Mouse (Mus musculus) liver, embryonic 14.5 days (tissue): Measurements from ENCODE around the gene Zfp2. TPM values are rescaled to one million over a fixed set of nuclear protein-coding genes. Genes with fewer than 3 reads are reported as not detected.

Experiments
- ATAC-seq: fragments of 200-750 bp; cut with Nextera tagmentation; 2 replicates; pipeline ENCODE4 v1.8.0; 2017; ENCODE audit warnings: moderate number of reproducible peaks, mild to moderate bottlenecking, moderate library complexity; ENCODE audit not compliant: insufficient read depth
- DNase-seq, 3 experiments: peaks; one replicate each; pipeline ENCODE4 v3.0.0-alpha.2; 2012 to 2013; ENCODE audit warnings: low read depth in 3 of 3, low spot score in 3 of 3
- H3K27ac ChIP-seq: fragments of 300-500 bp; sonication (generic); 2 replicates; pipeline ENCODE4 v1.5.1; 2014; ENCODE audit warnings: moderate library complexity, mild to moderate bottlenecking, control low read depth, inconsistent platforms
- H3K27me3 ChIP-seq: fragments of 300-500 bp; sonication (generic); 2 replicates; pipeline ENCODE4 v1.6.1; 2014; ENCODE audit warnings: mild to moderate bottlenecking, low read length, moderate library complexity; ENCODE audit not compliant: control insufficient read depth, insufficient read depth
- H3K36me3 ChIP-seq: fragments of 300-500 bp; sonication (generic); replicated peaks from 2 replicates; pipeline ENCODE4 v1.6.1; 2014; ENCODE audit warnings: low read depth; ENCODE audit not compliant: control insufficient read depth, insufficient read depth
- H3K4me1 ChIP-seq, 2 experiments: fragments of 200-500 bp in 1 of 2; fragments of 300-500 bp in 1 of 2; sonication (generic) in 1 of 2; replicated peaks; 2 replicates each; pipeline ENCODE4 v1.6.1; 2012 to 2014; ENCODE audit warnings: antibody characterized with exemption in 1 of 2, inconsistent platforms in 1 of 2, low read length in 1 of 2; ENCODE audit not compliant: control insufficient read depth in 2 of 2, insufficient read depth in 2 of 2
- H3K4me2 ChIP-seq: fragments of 300-500 bp; sonication (generic); 2 replicates; pipeline ENCODE4 v1.6.1; 2014; ENCODE audit warnings: low read depth, mild to moderate bottlenecking, control low read depth, moderate library complexity
- H3K4me3 ChIP-seq, 2 experiments: fragments of 200-500 bp in 1 of 2; fragments of 300-500 bp in 1 of 2; sonication (generic) in 1 of 2; 2 replicates each; pipeline ENCODE4 v1.5.1; 2012 to 2014; ENCODE audit warnings: low read depth in 2 of 2, low read length in 2 of 2, mild to moderate bottlenecking in 2 of 2, control low read depth in 1 of 2, inconsistent platforms in 1 of 2, moderate library complexity in 1 of 2; ENCODE audit not compliant: insufficient read depth in 1 of 2
- H3K9ac ChIP-seq: fragments of 300-500 bp; sonication (generic); replicated peaks from 2 replicates; pipeline ENCODE4 v1.6.1; 2014; ENCODE audit warnings: mild to moderate bottlenecking, control low read depth, moderate library complexity
- H3K9me3 ChIP-seq: fragments of 300-500 bp; sonication (generic); 2 replicates; pipeline ENCODE4 v1.6.1; 2016; ENCODE audit warnings: low read length, mixed read lengths; ENCODE audit not compliant: control insufficient read depth
- CTCF ChIP-seq: IDR thresholded peaks from 2 replicates; pipeline ENCODE4 v1.5.1; 2016; ENCODE audit warnings: antibody characterized with exemption, low read depth, control low read depth
- EP300 ChIP-seq: IDR thresholded peaks from 2 replicates; pipeline ENCODE4 v1.6.1; 2016; ENCODE audit warnings: antibody characterized with exemption, low read depth
- WGBS: fragments of 180-500 bp; shearing (Covaris S2); extraction: QIAGEN DNeasy Blood & Tissue Kit; methylation state at CpG from one replicate; pipeline ENCODE4 v1.1.7; 2014; ENCODE audit not compliant: insufficient replicate concordance; 5-methylcytosine and 5-hydroxymethylcytosine counted together
- polyA plus RNA-seq, 2 experiments: library from polyadenylated mRNA; depleted of rRNA in 1 of 2; stranded (reverse) in 1 of 2; unstranded in 1 of 2; fragments of >200 nt; fragmentation: Nextera tagmentation in 1 of 2; extraction: Ambion mirVana in 1 of 2; gene quantifications; 2 replicates each; pipeline versions ENCODE4 v1.2.1 to v1.2.3; 2012 to 2014

Gene Zfp2
- polyA plus RNA-seq, 2 experiments = 0.70 to 2.6 TPM

GRCm38 (mm10) chr11:50897359-50897758 is 18.6 kb downstream of the Zfp2 start:
- ATAC-seq (no peak), DNase-seq (no peak)
- TF ChIP-seq EP300 (no peak), CTCF (no peak)
- no peak overlapping the region for H3K9ac ChIP-seq
- no peak overlapping the region for H3K4me2 ChIP-seq
- H3K9me3 ChIP-seq = peaks cover 20% of the 10 kb centered on the region
- H3K36me3 ChIP-seq = no peaks in the 10 kb centered on the region
- H3K27me3 ChIP-seq = no peaks in the 10 kb centered on the region
- H3K27ac ChIP-seq = no peak overlapping the region
- H3K4me1 ChIP-seq = no peaks in the 10 kb centered on the region
- H3K4me3 ChIP-seq = no peak overlapping the region
- 33% methylated on average over 1 of the region's 1 CpGs for WGBS

DNA sequence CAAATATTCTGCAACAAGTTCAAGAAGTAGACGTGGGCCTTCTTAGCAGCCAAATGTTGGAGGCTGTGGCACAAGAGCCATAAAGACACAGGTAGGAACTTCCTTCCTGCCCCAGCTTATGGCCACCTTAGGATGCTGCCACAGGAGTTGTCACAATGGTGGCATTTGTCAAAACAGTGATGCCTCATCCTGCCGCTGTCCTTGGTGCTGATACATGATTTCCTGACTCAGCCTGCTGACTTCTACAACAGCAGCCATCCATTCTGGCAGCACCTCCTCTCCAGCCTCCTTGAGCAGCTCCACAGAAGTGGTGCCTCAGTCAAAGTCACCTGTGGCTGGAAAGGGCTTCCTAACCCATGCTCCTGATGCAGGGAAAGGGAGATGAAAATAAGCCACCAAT is 23.5 kb downstream of the Zfp2 start:
- no peak overlapping the region for H3K4me3 ChIP-seq
- H3K4me2 ChIP-seq = no peak overlapping the region
- 28% methylated on average over 2 of the region's 2 CpGs for WGBS
- H3K36me3 ChIP-seq = no peaks in the 10 kb centered on the region
- TF ChIP-seq EP300 = no peak
- TF ChIP-seq CTCF = no peak
- no peak overlapping the region for H3K9ac ChIP-seq
- H3K9me3 ChIP-seq = no peaks in the 10 kb centered on the region
- no peaks in the 10 kb centered on the region for H3K4me1 ChIP-seq
- no peaks in the 10 kb centered on the region for H3K27me3 ChIP-seq
- H3K27ac ChIP-seq = no peak overlapping the region
- no peak for DNase-seq
- no peak for ATAC-seq

- Histone ChIP-seq H3K4me2 (peak within 1 kb of the TSS; percentile 37), H3K4me1 (0 out of 4 replicates have a peak, but pooled peaks cover 0 to 4% of the 10 kb centered on the region in 2 experiments), H3K4me3 (peak within 1 kb of the TSS; percentile 19 to 33), H3K9me3 (no peaks in the 10 kb centered on the region), H3K36me3 (no peaks in the 10 kb centered on the region), H3K27ac (no peak within 1 kb of the TSS), H3K9ac (no peak within 1 kb of the TSS), H3K27me3 (no peaks in the 10 kb centered on the region)
- TF ChIP-seq EP300 (no peak), CTCF (no peak)
- ATAC-seq = peak; percentile 33; the same call in 1 of the 2 replicates
- WGBS = 5% methylated on average over 26 of the region's 26 CpGs
- peak; percentile 9 to 20 (median 12) for DNase-seq
These were observed 28.4 kb downstream of the Zfp2 start, which contains the start of gene Zfp454 for GRCm38 (mm10) chr11:50887390-50888128. Gene Zfp454, minus strand, starts transcription at chr11:50887651.

DNA sequence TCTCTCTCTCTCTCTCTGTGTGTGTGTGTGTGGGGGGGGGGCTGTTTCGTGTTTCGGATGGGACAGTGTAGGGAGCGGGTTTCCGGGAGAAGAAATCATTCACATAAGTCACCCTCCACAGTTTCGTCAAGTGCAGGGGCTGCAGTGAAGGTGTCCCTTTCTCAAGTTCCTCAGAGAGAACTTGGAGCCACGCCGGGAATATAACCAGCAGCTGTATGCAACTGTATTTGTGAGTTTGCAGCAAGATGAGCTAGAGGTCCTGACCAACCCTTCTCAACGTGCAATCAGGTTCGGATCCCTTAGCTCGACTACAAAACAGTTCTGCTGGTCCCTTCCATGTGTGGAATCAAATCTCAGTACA is 29.1 kb downstream of the Zfp2 start:
- TF ChIP-seq EP300 (no peak), CTCF (no peak)
- H3K36me3 ChIP-seq = no peaks in the 10 kb centered on the region
- H3K9ac ChIP-seq = no peak overlapping the region
- H3K9me3 ChIP-seq = no peaks in the 10 kb centered on the region
- H3K4me1 ChIP-seq = 0 out of 4 replicates have a peak, but pooled peaks cover 0 to 4% of the 10 kb centered on the region in 2 experiments
- ATAC-seq (no peak), DNase-seq (no peak)
- H3K27ac ChIP-seq = no peak overlapping the region
- H3K27me3 ChIP-seq = no peaks in the 10 kb centered on the region
- peak overlapping the region; percentile 19 to 33 for H3K4me3 ChIP-seq
- WGBS = 22% methylated on average over 10 of the region's 10 CpGs
- H3K4me2 ChIP-seq = peak overlapping the region; percentile 37

GRCm38 (mm10) chr11:50886231-50886932 is 29.6 kb downstream of the Zfp2 start:
- no peaks in the 10 kb centered on the region for H3K27me3 ChIP-seq
- 44% methylated on average over 8 of the region's 8 CpGs for WGBS
- H3K9me3 ChIP-seq = no peaks in the 10 kb centered on the region
- no peak for TF ChIP-seq EP300
- TF ChIP-seq CTCF = no peak
- no peak overlapping the region for H3K27ac ChIP-seq
- no peaks in the 10 kb centered on the region for H3K36me3 ChIP-seq
- no peak overlapping the region for H3K4me3 ChIP-seq
- 0 out of 4 replicates have a peak, but pooled peaks cover 0 to 4% of the 10 kb centered on the region in 2 experiments for H3K4me1 ChIP-seq
- H3K9ac ChIP-seq = no peak overlapping the region
- ATAC-seq (no peak), DNase-seq (no peak)
- no peak overlapping the region for H3K4me2 ChIP-seq
